Mouse (Mus musculus) forebrain, embryonic 14.5 days (tissue): ENCODE results near the gene Prkag3. TPM values are rescaled to one million over a fixed set of nuclear protein-coding genes. Genes with fewer than 3 reads are reported as not detected.

Source experiments
- ATAC-seq: fragments of 200-750 bp; cut with Nextera tagmentation; 2 replicates; pipeline ENCODE4 v1.8.0; 2017; ENCODE audit warnings: mild to moderate bottlenecking, moderate library complexity
- DNase-seq: peaks from one replicate; pipeline ENCODE4 v3.0.0-alpha.2; 2015; ENCODE audit warnings: low spot score
- H3K27ac ChIP-seq: fragments of 300-500 bp; sonication (generic); 2 replicates; pipeline ENCODE4 v1.5.1; 2014; ENCODE audit warnings: low read depth, mild to moderate bottlenecking, control low read depth, low read length, moderate library complexity
- H3K27me3 ChIP-seq: fragments of 300-500 bp; sonication (generic); replicated peaks from 2 replicates; pipeline ENCODE4 v1.6.1; 2014; ENCODE audit warnings: low read length, control low read depth, mixed read lengths; ENCODE audit not compliant: control insufficient read depth, insufficient read depth
- H3K36me3 ChIP-seq: fragments of 300-500 bp; sonication (generic); 2 replicates; pipeline ENCODE4 v1.6.1; 2014; ENCODE audit warnings: low read length, control low read depth; ENCODE audit not compliant: control insufficient read depth, insufficient read depth
- H3K4me1 ChIP-seq: fragments of 300-500 bp; sonication (generic); 2 replicates; pipeline ENCODE4 v1.6.1; 2014; ENCODE audit warnings: antibody characterized with exemption, low read length, control low read depth; ENCODE audit not compliant: control insufficient read depth, insufficient read depth
- H3K4me2 ChIP-seq: fragments of 300-500 bp; sonication (generic); 2 replicates; pipeline ENCODE4 v1.6.1; 2014; ENCODE audit warnings: mild to moderate bottlenecking, control low read depth, low read length
- H3K4me3 ChIP-seq: fragments of 300-500 bp; sonication (generic); 2 replicates; pipeline ENCODE4 v1.5.1; 2014; ENCODE audit warnings: low read depth, low read length, control low read depth
- H3K9ac ChIP-seq: fragments of 300-500 bp; sonication (generic); 2 replicates; pipeline ENCODE4 v1.6.1; 2014; ENCODE audit warnings: mild to moderate bottlenecking, low read length, control low read depth, moderate library complexity
- H3K9me3 ChIP-seq: fragments of 300-500 bp; sonication (generic); replicated peaks from 2 replicates; pipeline ENCODE4 v1.6.1; 2016; ENCODE audit warnings: low read length, control low read depth, mixed read lengths; ENCODE audit not compliant: control insufficient read depth
- WGBS: fragments of 180-500 bp; shearing (Covaris S2); extraction: QIAGEN DNeasy Blood & Tissue Kit; methylation state at CpG from one replicate; pipeline ENCODE4 v1.1.7; 2014; 5-methylcytosine and 5-hydroxymethylcytosine counted together
- polyA plus RNA-seq: library from polyadenylated mRNA; unstranded; fragments of >200 nt; fragmentation: Nextera tagmentation; extraction: Ambion mirVana; gene quantifications from 2 replicates; pipeline ENCODE4 v1.2.1, GENCODE M21; 2014

The Prkag3 gene
- polyA plus RNA-seq, 1 experiment from 2014 or later, result not detected

DNA sequence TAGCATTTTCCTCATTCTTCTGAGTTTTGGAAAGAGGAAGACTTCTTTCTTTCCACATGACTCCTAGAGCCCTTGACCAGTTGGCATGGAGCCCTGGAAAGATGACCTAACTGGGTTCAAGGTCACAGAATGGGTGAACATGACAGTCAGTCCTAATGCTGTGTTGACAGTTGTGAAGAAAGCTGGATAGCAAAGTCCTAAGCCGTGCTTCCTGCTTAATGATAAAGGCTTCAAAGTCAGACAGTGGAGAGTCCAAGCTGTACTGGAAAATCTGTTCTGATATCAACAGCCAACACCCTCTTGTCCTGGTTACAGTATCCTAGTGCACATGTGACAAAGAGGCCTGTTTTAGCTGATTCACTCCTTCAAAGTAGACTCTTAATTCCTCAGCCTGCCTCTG is 50.2 kb downstream of the Prkag3 start:
- H3K9me3 ChIP-seq, result no peaks in the 10 kb centered on the region
- no peak overlapping the region for H3K27ac ChIP-seq
- no peak for DNase-seq
- no peak overlapping the region for H3K4me2 ChIP-seq
- no peak overlapping the region for H3K9ac ChIP-seq
- H3K27me3 ChIP-seq, result no peaks in the 10 kb centered on the region
- no peaks in the 10 kb centered on the region for H3K4me1 ChIP-seq
- 85% methylated on average over 1 of the region's 1 CpGs for WGBS
- no peak for ATAC-seq
- no peak overlapping the region for H3K4me3 ChIP-seq
- peaks cover 75% of the 10 kb centered on the region for H3K36me3 ChIP-seq

GRCm38 (mm10) chr1:74698353-74698752 is 50.7 kb downstream of the Prkag3 start:
- Histone ChIP-seq H3K9ac (no peak overlapping the region), H3K4me3 (no peak overlapping the region), H3K27me3 (no peaks in the 10 kb centered on the region), H3K4me1 (no peaks in the 10 kb centered on the region), H3K9me3 (no peaks in the 10 kb centered on the region), H3K4me2 (no peak overlapping the region), H3K36me3 (peaks cover 78% of the 10 kb centered on the region), H3K27ac (no peak overlapping the region)
- ATAC-seq, result no peak
- 100% methylated on average over 1 of the region's 1 CpGs for WGBS
- DNase-seq, result no peak

DNA sequence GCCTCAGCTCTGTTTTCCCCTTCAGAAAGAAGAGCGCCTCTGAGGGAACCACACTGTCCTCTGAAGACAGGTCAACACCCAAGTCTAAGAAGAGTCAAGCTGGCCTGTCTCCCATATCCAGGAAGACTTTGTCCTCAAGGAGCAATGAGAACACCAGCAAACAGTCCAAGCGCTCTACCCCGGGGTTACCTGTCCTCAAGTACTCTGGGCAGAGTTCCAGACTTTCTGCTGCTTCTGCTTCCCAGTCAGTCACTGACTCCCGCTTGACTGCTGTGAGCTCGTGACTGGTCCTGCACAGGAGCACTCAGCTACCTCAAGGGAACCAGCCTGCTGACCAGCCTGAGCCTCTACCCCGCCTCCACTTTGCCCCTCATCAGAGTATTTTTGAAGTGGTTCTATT is 51.6 kb downstream of the Prkag3 start:
- Histone ChIP-seq H3K9me3 (no peaks in the 10 kb centered on the region), H3K27ac (no peak overlapping the region), H3K27me3 (no peaks in the 10 kb centered on the region), H3K4me2 (no peak overlapping the region), H3K4me1 (no peaks in the 10 kb centered on the region), H3K36me3 (peaks cover 80% of the 10 kb centered on the region), H3K4me3 (no peak overlapping the region), H3K9ac (no peak overlapping the region)
- WGBS, result 96% methylated on average over 6 of the region's 6 CpGs
- ATAC-seq, result no peak
- no peak for DNase-seq

DNA sequence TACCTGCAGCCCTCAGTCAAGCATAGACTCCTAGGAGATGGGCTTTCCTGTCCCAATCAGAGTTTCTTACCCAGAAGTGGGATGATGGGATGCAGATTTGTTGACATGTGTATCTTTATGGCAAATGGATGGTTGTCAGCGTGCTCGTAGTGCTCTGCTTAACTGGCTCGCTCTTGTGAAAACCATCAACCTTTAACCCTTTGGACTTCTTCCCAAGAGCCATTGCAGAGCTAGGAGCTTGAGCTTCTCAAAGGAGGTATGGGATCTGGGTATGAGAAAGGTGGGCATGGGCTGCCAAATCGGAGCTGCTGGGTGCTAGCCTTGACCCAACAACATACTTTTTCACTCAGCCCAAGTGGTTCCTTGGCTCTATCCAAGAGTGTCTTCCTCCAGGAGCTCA is 53.2 kb downstream of the Prkag3 start:
- H3K27ac ChIP-seq, result no peak overlapping the region
- no peak for DNase-seq
- H3K36me3 ChIP-seq, result peaks cover 89% of the 10 kb centered on the region
- no peak overlapping the region for H3K4me2 ChIP-seq
- no peak overlapping the region for H3K9ac ChIP-seq
- H3K9me3 ChIP-seq, result no peaks in the 10 kb centered on the region
- WGBS, result 98% methylated on average over 4 of the region's 4 CpGs
- H3K4me1 ChIP-seq, result no peaks in the 10 kb centered on the region
- no peaks in the 10 kb centered on the region for H3K27me3 ChIP-seq
- no peak for ATAC-seq
- H3K4me3 ChIP-seq, result no peak overlapping the region

GRCm38 (mm10) chr1:74693891-74694583 is 55.0 kb downstream of the Prkag3 start:
- 87% methylated on average over 8 of the region's 8 CpGs for WGBS
- ATAC-seq (no peak), DNase-seq (no peak)
- Histone ChIP-seq H3K27ac (no peak overlapping the region), H3K27me3 (no peaks in the 10 kb centered on the region), H3K4me2 (no peak overlapping the region), H3K36me3 (peaks cover 89% of the 10 kb centered on the region), H3K4me3 (no peak overlapping the region), H3K9ac (no peak overlapping the region), H3K4me1 (no peaks in the 10 kb centered on the region), H3K9me3 (no peaks in the 10 kb centered on the region)

Other genes starting within 250 kb of the Prkag3 start
- gene Cnot9, start 243.2 kb downstream of the Prkag3 start, polyA plus RNA-seq, result 63.2 and 66.1 TPM in 2 replicates
- gene Plcd4, start 206.3 kb downstream of the Prkag3 start, polyA plus RNA-seq, result 3.3 and 3.9 TPM in 2 replicates
- 28.6 and 35.9 TPM in 2 replicates for gene Usp37, start 204.9 kb downstream of the Prkag3 start, polyA plus RNA-seq
- gene Zfp142, start 161.0 kb downstream of the Prkag3 start, polyA plus RNA-seq, result 5.4 and 8.0 TPM in 2 replicates
- 26.0 and 27.7 TPM in 2 replicates for gene Bcs1l, start 160.9 kb downstream of the Prkag3 start, polyA plus RNA-seq
- gene Rnf25, start 147.8 kb downstream of the Prkag3 start, polyA plus RNA-seq, result 15.4 and 15.8 TPM in 2 replicates
- 19.7 and 23.0 TPM in 2 replicates for gene Stk36, start 147.8 kb downstream of the Prkag3 start, polyA plus RNA-seq
- 14.0 and 14.4 TPM in 2 replicates for gene Ttll4, start 87.5 kb downstream of the Prkag3 start, polyA plus RNA-seq
- gene Cyp27a1, start 35.6 kb downstream of the Prkag3 start, polyA plus RNA-seq, result 1.2 and 1.9 TPM in 2 replicates
- gene Wnt6, start 22.7 kb upstream of the Prkag3 start, polyA plus RNA-seq, result 1.3 and 3.6 TPM in 2 replicates
- 0.56 and 0.69 TPM in 2 replicates for gene Wnt10a, start 42.3 kb upstream of the Prkag3 start, polyA plus RNA-seq
- gene Cdk5r2, start 105.7 kb upstream of the Prkag3 start, polyA plus RNA-seq, result 4.5 and 5.3 TPM in 2 replicates
- gene Fev, start 136.2 kb upstream of the Prkag3 start, polyA plus RNA-seq, result not detected in 2 replicates
- gene Cryba2, start 143.9 kb upstream of the Prkag3 start, polyA plus RNA-seq, result not detected in 2 replicates
- gene Cfap65, start 186.4 kb upstream of the Prkag3 start, polyA plus RNA-seq, result 0.29 and 0.68 TPM in 2 replicates
- 0.09 and 0.20 TPM in 2 replicates for gene Ihh, start 202.5 kb upstream of the Prkag3 start, polyA plus RNA-seq